Mouse (Mus musculus): ENCODE measurements at regions not wholly inside any gene's neighbourhood (a gene's known extent, or its start where the extent isn't known, plus 50 kb on each side); places are given as distances from the start of the nearest gene placed in this dataset.
"Not testable (repeated sequence)": the region's sequence is repeated elsewhere in the genome, so short reads cannot be mapped to it uniquely, and the experiment has no call there.

- DNase-seq (ENCODE audit: low read depth) = peak; percentile 38
These were observed 222.4 kb upstream of the Tmprss15 start for GRCm38 (mm10) chr16:79313301-79313700.

GRCm38 (mm10) chr16:79312702-79313101 lies 221.8 kb upstream of the Tmprss15 start:
- no peak for DNase-seq (ENCODE audit: low read depth)

GRCm38 (mm10) chr16:79308541-79308940 lies 217.6 kb upstream of the Tmprss15 start:
- DNase-seq (ENCODE audit: low read depth) = no peak

GRCm38 (mm10) chr16:79296621-79297020 lies 205.7 kb upstream of the Tmprss15 start:
- DNase-seq (ENCODE audit: low read depth) = not testable (repeated sequence)

GRCm38 (mm10) chr16:79279006-79279405 lies 188.1 kb upstream of the Tmprss15 start:
- DNase-seq (ENCODE audit: low read depth) = no peak

- no peak for DNase-seq (ENCODE audit: low read depth)
These were observed 165.6 kb upstream of the Tmprss15 start for GRCm38 (mm10) chr16:79256525-79256924.

GRCm38 (mm10) chr16:79256084-79256483 lies 165.2 kb upstream of the Tmprss15 start:
- DNase-seq (ENCODE audit: low read depth) = no peak

GRCm38 (mm10) chr16:79240857-79241491 lies 150.1 kb upstream of the Tmprss15 start:
- no peak for DNase-seq (ENCODE audit: low read depth)

- no peak for DNase-seq (ENCODE audit: low read depth)
These were observed 149.3 kb upstream of the Tmprss15 start for GRCm38 (mm10) chr16:79240191-79240590.

GRCm38 (mm10) chr16:79191196-79191595 lies 100.3 kb upstream of the Tmprss15 start:
- DNase-seq (ENCODE audit: low read depth) = no peak

- DNase-seq (ENCODE audit: low read depth) = no peak
These were observed 95.6 kb upstream of the Tmprss15 start for GRCm38 (mm10) chr16:79186471-79186870.

GRCm38 (mm10) chr16:79182474-79182873 lies 91.6 kb upstream of the Tmprss15 start:
- no peak for DNase-seq (ENCODE audit: low read depth)

- DNase-seq (ENCODE audit: low read depth) = no peak
These were observed 86.6 kb upstream of the Tmprss15 start for GRCm38 (mm10) chr16:79177299-79177999.

GRCm38 (mm10) chr16:79176832-79177243 lies 85.9 kb upstream of the Tmprss15 start:
- DNase-seq (ENCODE audit: low read depth) = no peak

GRCm38 (mm10) chr16:79168193-79168592 lies 77.3 kb upstream of the Tmprss15 start:
- no peak for DNase-seq (ENCODE audit: low read depth)

GRCm38 (mm10) chr16:79142813-79143212 lies 51.9 kb upstream of the Tmprss15 start:
- no peak for DNase-seq (ENCODE audit: low read depth)
